In the genomic region with DNA sequence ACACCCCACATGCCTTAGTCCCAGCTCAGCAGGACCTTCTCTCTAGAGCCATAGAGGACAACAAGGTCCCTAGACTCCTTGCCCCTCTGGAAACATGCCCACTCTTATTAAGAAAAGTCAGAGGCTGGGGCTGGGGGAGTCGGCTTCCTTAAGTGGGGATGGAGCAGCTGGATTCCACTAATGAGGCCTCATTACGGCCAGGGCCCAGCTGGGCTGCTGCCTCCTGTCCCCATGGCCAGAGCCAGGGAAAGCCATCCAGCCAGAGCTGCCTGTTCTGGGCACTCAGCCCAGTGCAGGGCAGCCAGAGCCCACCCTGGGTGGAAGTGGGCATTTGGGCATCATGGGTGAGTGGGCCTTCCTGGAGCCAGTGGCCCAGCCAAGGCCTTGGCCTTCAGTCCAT, we compare ENCODE assay signal across 10 mouse cellular contexts. TPM values are rescaled to one million over a fixed set of nuclear protein-coding genes. Genes with fewer than 3 reads are reported as not detected.
DNase-seq lines count a peak whose midpoint lies in the region; ATAC-seq and TF ChIP-seq lines count a peak whose summit lies in the region.
"Had no signal": no experiment of that assay in that cellular context is flagged by ENCODE, and none has a peak within 500 bp of the region (broad histone marks: within the 10 kb centered on the region; RNA-seq: fewer than 3 reads in every experiment).

No protein-coding gene starts in this region.

- peak; percentile 50 for ATAC-seq in frontal cortex, adult (ENCODE audit: low TSS enrichment)
- peak; percentile 74 for ATAC-seq in lung, postnatal 0 days
- peak; percentile 35; the same call in 1 of the 2 replicates for ATAC-seq in hindbrain, embryonic 12.5 days (ENCODE audit: low FRiP score)
- ATAC-seq in midbrain, embryonic 14.5 days (ENCODE audit: low FRiP score, low TSS enrichment): no peak

- H3K9ac ChIP-seq in lung, postnatal 0 days (replicated peaks; ENCODE audit: low read depth): no peak overlapping the region
- no peak overlapping the region for H3K9ac ChIP-seq in hindbrain, embryonic 12.5 days
- no peak overlapping the region for H3K9ac ChIP-seq in midbrain, embryonic 14.5 days (replicated peaks; ENCODE audit: low read length)
- H3K9ac ChIP-seq: heart, embryonic 12.5 days had no signal

- no peaks in the 10 kb centered on the region for H3K27me3 ChIP-seq in lung, postnatal 0 days (replicated peaks; ENCODE audit: insufficient read depth, low read length)
- no peaks in the 10 kb centered on the region for H3K27me3 ChIP-seq in hindbrain, embryonic 12.5 days
- H3K27me3 ChIP-seq in midbrain, embryonic 14.5 days (ENCODE audit: control insufficient read depth, insufficient read depth, low read length): no peaks in the 10 kb centered on the region

- no peak overlapping the region for H3K4me3 ChIP-seq in lung, postnatal 0 days (ENCODE audit: low read depth, low read length)
- H3K4me3 ChIP-seq in lung, adult 2 months (replicated peaks; ENCODE audit: extremely low read depth, low read depth, low read length): no peak overlapping the region
- no peak overlapping the region for H3K4me3 ChIP-seq in hindbrain, embryonic 12.5 days
- no peak overlapping the region for H3K4me3 ChIP-seq in midbrain, embryonic 14.5 days (replicated peaks; ENCODE audit: low read depth, low read length)
- H3K4me3 ChIP-seq in gastrocnemius, adult 2 months: no peak overlapping the region
- H3K4me3 ChIP-seq: heart, embryonic 12.5 days had no signal

- WGBS in lung, postnatal 0 days: 48% methylated on average over 2 of the region's 2 CpGs
- WGBS in lung, adult 2 months: 44% methylated on average over 2 of the region's 2 CpGs
- 45% methylated on average over 2 of the region's 2 CpGs for WGBS in hindbrain, embryonic 12.5 days
- 30% methylated on average over 2 of the region's 2 CpGs for WGBS in midbrain, embryonic 14.5 days

- DNase-seq in frontal cortex, postnatal 25 days (ENCODE audit: low spot score in 2 of 2): no peak
- DNase-seq in lung, postnatal 0 days (ENCODE audit: low spot score): peak; percentile 65
- DNase-seq in lung, adult 2 months: no peak
- peak; percentile 51 for DNase-seq in midbrain, embryonic 14.5 days
- DNase-seq in heart, adult 18-20 months: no peak
- DNase-seq in gastrocnemius, adult 2 months: no peak

- no peak for TF ChIP-seq CTCF in lung, postnatal 0 days (IDR thresholded peaks at IDR 0.05)
- no peak for TF ChIP-seq CTCF in lung, adult 2 months (IDR thresholded peaks at IDR 0.05; ENCODE audit: insufficient read depth, low read length)
- TF ChIP-seq CTCF in gastrocnemius, adult 2 months (IDR thresholded peaks at IDR 0.05): no peak

- H3K9me3 ChIP-seq in lung, postnatal 0 days (ENCODE audit: low read length): no peaks in the 10 kb centered on the region
- no peaks in the 10 kb centered on the region for H3K9me3 ChIP-seq in hindbrain, embryonic 12.5 days (replicated peaks)
- no peaks in the 10 kb centered on the region for H3K9me3 ChIP-seq in midbrain, embryonic 14.5 days (ENCODE audit: control insufficient read depth, low read length)
- H3K9me3 ChIP-seq: heart, embryonic 12.5 days had no signal

- intact Hi-C loops in gastrocnemius, adult 2 months (cut with DNase I): no loop called here

- 0 out of 2 replicates have a peak, but pooled peaks cover 3% of the 10 kb centered on the region for H3K4me1 ChIP-seq in lung, postnatal 0 days (ENCODE audit: insufficient read depth, low read depth, low read length)
- no peaks in the 10 kb centered on the region for H3K4me1 ChIP-seq in lung, adult 2 months (ENCODE audit: control insufficient read depth, insufficient read depth, low read length)
- peaks cover 31% of the 10 kb centered on the region for H3K4me1 ChIP-seq in hindbrain, embryonic 12.5 days
- peaks cover 16% of the 10 kb centered on the region; the same call in 1 of the 2 replicates for H3K4me1 ChIP-seq in midbrain, embryonic 14.5 days (ENCODE audit: control insufficient read depth, insufficient read depth, low read length)

- TF ChIP-seq EP300 in lung, postnatal 0 days (IDR thresholded peaks at IDR 0.05): no peak

- TF ChIP-seq POLR2A in lung, adult 2 months (IDR thresholded peaks at IDR 0.05; ENCODE audit: borderline replicate concordance, extremely low read depth, low read depth, low read length): no peak

- H3K27ac ChIP-seq in lung, postnatal 0 days (ENCODE audit: low read length): no peak overlapping the region
- H3K27ac ChIP-seq in hindbrain, embryonic 12.5 days: 0 out of 2 replicates have a peak overlapping the region, but pooled peaks have one; percentile 17
- H3K27ac ChIP-seq in midbrain, embryonic 14.5 days (replicated peaks; ENCODE audit: low read depth, low read length): 0 out of 2 replicates have a peak overlapping the region, but pooled peaks have one; percentile 28
- no peak overlapping the region for H3K27ac ChIP-seq in gastrocnemius, adult 2 months

- no peaks in the 10 kb centered on the region for H3K36me3 ChIP-seq in lung, postnatal 0 days (ENCODE audit: insufficient read depth, low read length)
- H3K36me3 ChIP-seq in hindbrain, embryonic 12.5 days: no peaks in the 10 kb centered on the region
- H3K36me3 ChIP-seq in midbrain, embryonic 14.5 days (ENCODE audit: control insufficient read depth, insufficient read depth, low read length): no peaks in the 10 kb centered on the region

- no peak overlapping the region for H3K4me2 ChIP-seq in lung, postnatal 0 days (replicated peaks; ENCODE audit: low read depth, low read length)
- H3K4me2 ChIP-seq in hindbrain, embryonic 12.5 days (replicated peaks): no peak overlapping the region
- H3K4me2 ChIP-seq in midbrain, embryonic 14.5 days (ENCODE audit: low read length): no peak overlapping the region
- H3K4me2 ChIP-seq: heart, embryonic 12.5 days had no signal

RNA-seq across cellular contexts. Expression of a gene that starts 12.7 kb away (rescaled TPM):
- 17.3 and 19.1 TPM in 2 replicates for polyA plus RNA-seq in lung, postnatal 0 days (2015; fragmentation: Nextera tagmentation; extraction: Ambion mirVana)
- 77.6 and 84.6 TPM in 2 replicates for polyA plus RNA-seq in lung, adult 2 months (2012; rRNA removed)
- 14.1 and 19.7 TPM in 2 replicates for polyA plus RNA-seq in hindbrain, embryonic 12.5 days (2016; fragmentation: Nextera tagmentation; extraction: Ambion mirVana)
- polyA plus RNA-seq in midbrain, embryonic 14.5 days (2014; fragmentation: Nextera tagmentation; extraction: Ambion mirVana): 18.4 and 26.4 TPM in 2 replicates
- 1 to 10 TPM; 1.7 to 2.1 TPM for total RNA-seq in heart, adult 18-20 months (2021)
- total RNA-seq in gastrocnemius, adult 2 months (2021): 1 to 10 TPM; 5.0 to 7.0 TPM

RNA-seq across cellular contexts. Expression of a gene that starts 25.3 kb away (rescaled TPM):
- 4.5 TPM in 2 replicates for polyA plus RNA-seq in lung, postnatal 0 days (2015; fragmentation: Nextera tagmentation; extraction: Ambion mirVana)
- polyA plus RNA-seq in lung, adult 2 months (2012; rRNA removed): 15.4 and 15.8 TPM in 2 replicates
- polyA plus RNA-seq in hindbrain, embryonic 12.5 days (2016; fragmentation: Nextera tagmentation; extraction: Ambion mirVana): 2.9 TPM in 2 replicates
- polyA plus RNA-seq in midbrain, embryonic 14.5 days (2014; fragmentation: Nextera tagmentation; extraction: Ambion mirVana): 3.0 TPM in 2 replicates
- total RNA-seq in heart, adult 18-20 months (2021): under 1 TPM; 0.30 to 0.64 TPM
- under 1 TPM in 1 of 2 experiments, not detected in 1; 0.08 TPM for total RNA-seq in gastrocnemius, adult 2 months (2021)
- total RNA-seq: megakaryocyte progenitor cell, adult 5-6 weeks had no signal

RNA-seq across cellular contexts. Expression of a gene that starts 36.3 kb away (rescaled TPM):
- polyA plus RNA-seq in lung, postnatal 0 days (2015; fragmentation: Nextera tagmentation; extraction: Ambion mirVana): 7.2 and 7.7 TPM in 2 replicates
- 22.3 and 23.4 TPM in 2 replicates for polyA plus RNA-seq in lung, adult 2 months (2012; rRNA removed)
- 43.9 and 44.3 TPM in 2 replicates for polyA plus RNA-seq in hindbrain, embryonic 12.5 days (2016; fragmentation: Nextera tagmentation; extraction: Ambion mirVana)
- polyA plus RNA-seq in midbrain, embryonic 14.5 days (2014; fragmentation: Nextera tagmentation; extraction: Ambion mirVana): 78.1 and 94.2 TPM in 2 replicates
- 1 to 10 TPM; 4.0 to 4.4 TPM for total RNA-seq in heart, adult 18-20 months (2021)
- 1 to 10 TPM; 1.4 to 2.2 TPM for total RNA-seq in gastrocnemius, adult 2 months (2021)

RNA-seq across cellular contexts. Expression of a gene that starts 40.1 kb away (rescaled TPM):
- polyA plus RNA-seq in lung, postnatal 0 days (2015; fragmentation: Nextera tagmentation; extraction: Ambion mirVana): 346 TPM in 2 replicates
- 452 and 484 TPM in 2 replicates for polyA plus RNA-seq in lung, adult 2 months (2012; rRNA removed)
- 267 and 289 TPM in 2 replicates for polyA plus RNA-seq in hindbrain, embryonic 12.5 days (2016; fragmentation: Nextera tagmentation; extraction: Ambion mirVana)
- polyA plus RNA-seq in midbrain, embryonic 14.5 days (2014; fragmentation: Nextera tagmentation; extraction: Ambion mirVana): 528 and 640 TPM in 2 replicates
- 100 to 1,000 TPM in 1 of 2 experiments, 10 to 100 TPM in 1; 96.3 to 121 TPM for total RNA-seq in heart, adult 18-20 months (2021)
- 10 to 100 TPM; 81.4 to 83.9 TPM for total RNA-seq in gastrocnemius, adult 2 months (2021)

RNA-seq across cellular contexts. Expression of a gene that starts 44.8 kb away (rescaled TPM):
- polyA plus RNA-seq in lung, postnatal 0 days (2015; fragmentation: Nextera tagmentation; extraction: Ambion mirVana): 7.8 and 8.6 TPM in 2 replicates
- polyA plus RNA-seq in lung, adult 2 months (2012; rRNA removed): 10.7 and 11.5 TPM in 2 replicates
- polyA plus RNA-seq in hindbrain, embryonic 12.5 days (2016; fragmentation: Nextera tagmentation; extraction: Ambion mirVana): 20.5 and 22.4 TPM in 2 replicates
- 20.6 and 26.1 TPM in 2 replicates for polyA plus RNA-seq in midbrain, embryonic 14.5 days (2014; fragmentation: Nextera tagmentation; extraction: Ambion mirVana)
- 1 to 10 TPM; 3.8 TPM for total RNA-seq in heart, adult 18-20 months (2021)
- total RNA-seq in gastrocnemius, adult 2 months (2021): 1 to 10 TPM; 2.4 to 3.2 TPM

Comparison
In these comparisons a context has a peak if more than half of its experiments do, and no peak if none do; other contexts are left out.
1. DNase-seq: peak in lung, postnatal 0 days (single experiment) and midbrain, embryonic 14.5 days (single experiment); none in frontal cortex, postnatal 25 days (0 of 2), lung, adult 2 months (single experiment), heart, adult 18-20 months (0 of 2) and gastrocnemius, adult 2 months (single experiment).
2. H3K27ac ChIP-seq: peak in hindbrain, embryonic 12.5 days (single experiment) and midbrain, embryonic 14.5 days (single experiment); none in lung, postnatal 0 days (single experiment) and gastrocnemius, adult 2 months (single experiment).